Mouse (Mus musculus) embryo, embryonic 11 days (tissue): ENCODE data around the gene Armc9.

Experiments used
- DNase-seq: peaks from one replicate; pipeline ENCODE4 v3.0.0-alpha.2; 2015

Armc9 gene

DNA sequence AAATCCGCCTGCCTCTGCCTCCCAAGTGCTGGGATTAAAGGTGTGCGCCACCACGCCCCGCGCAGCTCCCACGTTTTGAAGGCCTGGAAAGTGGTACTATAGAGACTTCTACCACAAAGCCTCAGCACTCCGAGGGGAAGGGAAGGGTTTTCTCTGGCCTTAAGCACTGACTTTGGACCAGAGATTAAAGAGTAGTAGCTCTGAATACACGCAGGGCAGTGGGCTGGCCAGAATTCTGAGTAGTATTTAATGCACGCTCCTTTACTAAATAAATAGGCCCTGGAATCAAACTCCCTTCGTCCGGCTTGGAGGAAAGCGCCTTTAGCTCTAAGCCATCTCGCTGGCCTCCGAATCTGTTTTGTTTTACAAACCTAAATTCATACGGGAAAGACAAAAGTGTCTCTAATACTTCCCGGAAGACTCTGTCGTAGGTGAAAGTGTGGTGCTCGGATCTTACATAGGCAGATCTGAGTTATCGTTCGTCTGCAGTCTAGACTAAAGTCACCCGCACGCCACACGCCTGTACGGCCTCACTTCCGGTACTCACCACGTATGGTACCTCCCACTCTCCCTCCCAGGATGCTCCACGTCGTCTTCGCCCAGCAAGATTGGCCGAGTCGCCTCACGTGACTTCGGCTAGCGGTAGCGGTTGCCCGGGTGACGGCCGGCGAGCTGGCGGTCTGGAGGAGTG is at the start of gene Armc9:
TSS of gene Armc9 (plus strand) at position 648 of the 691 bp plus-strand sequence.
- peak; percentile 98 for DNase-seq

DNA sequence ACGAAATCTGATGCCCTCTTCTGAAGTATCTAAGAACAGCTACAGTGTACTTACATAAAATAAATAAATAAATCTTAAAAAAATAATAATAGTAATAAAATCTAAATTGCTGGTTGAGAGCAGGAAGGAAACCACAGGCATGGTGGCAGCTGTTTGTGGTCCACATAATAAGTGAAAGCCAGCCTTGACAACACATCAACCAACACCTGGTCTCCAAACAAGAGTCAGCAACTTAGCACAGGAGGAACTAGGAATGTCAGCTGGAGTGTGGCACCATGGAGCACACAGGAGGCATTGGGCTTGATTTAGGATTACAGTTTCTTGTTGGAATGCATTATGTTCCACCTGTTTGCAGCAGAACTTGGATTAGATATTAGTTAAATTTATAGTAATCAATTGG is 49.5 kb upstream of the Armc9 start:
- DNase-seq, result no peak

DNA sequence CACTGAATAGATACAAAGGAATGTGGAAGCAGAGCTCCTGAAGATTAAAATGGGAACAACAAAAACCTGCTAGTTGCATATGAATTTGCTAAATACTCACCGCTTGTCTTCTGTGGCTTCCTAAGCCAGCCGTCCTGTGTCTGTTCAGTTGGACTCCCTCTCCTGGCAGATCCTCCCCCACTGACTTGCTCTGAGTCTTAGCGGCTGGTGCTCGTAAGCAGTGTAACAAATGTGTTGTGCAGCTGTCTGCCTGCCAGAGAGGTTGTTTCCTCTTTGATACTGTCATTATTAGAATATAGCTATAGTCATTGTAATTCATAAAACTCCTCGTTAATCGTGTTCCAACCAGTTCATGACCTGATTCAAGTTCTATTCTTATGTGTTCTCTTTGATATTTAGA is 42.8 kb upstream of the Armc9 start, which contains the start of gene Htr2b:
TSS of gene Htr2b (minus strand) at position 192 of the 400 bp plus-strand sequence.
- DNase-seq, result peak; percentile 10

DNA sequence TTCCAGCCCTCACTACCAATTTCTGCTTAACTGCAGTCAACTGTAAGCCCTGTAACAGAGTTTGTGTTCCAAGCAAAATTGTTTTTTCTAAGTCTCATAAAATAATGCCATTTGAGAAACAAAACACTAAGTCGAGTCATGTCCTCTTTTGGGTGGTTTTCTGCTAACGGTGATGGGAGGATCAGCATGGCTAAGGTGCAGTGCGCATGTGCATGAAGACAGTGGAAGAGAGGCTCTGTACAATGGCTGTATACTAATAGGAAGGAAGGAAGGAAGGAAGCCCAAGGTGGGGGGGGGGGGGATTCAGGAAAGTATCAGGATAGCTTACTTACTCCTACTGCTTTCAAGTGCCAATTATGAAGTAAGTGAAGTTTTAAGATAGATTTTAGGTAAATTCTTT is 40.4 kb upstream of the Armc9 start:
- no peak for DNase-seq

DNA sequence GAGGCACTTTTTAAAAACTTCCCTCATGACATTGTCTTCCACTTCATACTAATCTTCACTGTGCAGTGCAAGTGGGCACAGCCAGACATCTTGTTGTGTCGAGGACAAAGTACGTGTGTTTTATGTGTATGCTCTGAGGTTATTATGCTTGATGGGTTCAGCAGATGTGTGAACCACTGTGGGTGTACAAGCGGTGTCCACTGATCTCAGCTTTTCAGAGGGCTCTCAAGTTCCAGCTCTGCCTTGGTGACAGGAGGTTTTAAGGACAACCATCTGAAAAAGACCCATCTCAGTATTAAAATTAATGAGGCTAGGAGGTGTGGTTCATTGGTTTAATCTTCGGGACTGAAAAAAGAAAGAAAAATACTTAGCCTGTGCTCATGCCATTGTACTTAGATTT is 35.0 kb upstream of the Armc9 start:
- no peak for DNase-seq

DNA sequence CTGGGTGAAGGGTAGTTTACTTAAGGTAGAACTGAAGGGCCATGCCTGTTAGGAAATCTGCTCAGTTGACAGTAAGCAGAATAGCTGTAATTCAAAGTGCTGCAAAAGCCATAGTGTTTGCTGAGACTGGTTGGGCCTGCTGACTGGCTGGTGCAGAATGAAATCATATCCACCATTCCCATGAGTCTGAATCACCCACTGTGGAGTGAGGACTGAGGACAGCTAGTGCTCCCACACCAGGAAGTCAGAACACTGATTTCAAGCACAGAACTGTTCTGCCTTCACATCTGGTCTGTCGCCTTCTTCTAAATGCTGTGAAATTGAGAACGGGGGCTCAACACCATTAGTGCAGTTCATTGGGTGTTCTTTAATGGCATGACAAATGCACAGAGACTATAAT is 28.5 kb upstream of the Armc9 start:
- no peak for DNase-seq

DNA sequence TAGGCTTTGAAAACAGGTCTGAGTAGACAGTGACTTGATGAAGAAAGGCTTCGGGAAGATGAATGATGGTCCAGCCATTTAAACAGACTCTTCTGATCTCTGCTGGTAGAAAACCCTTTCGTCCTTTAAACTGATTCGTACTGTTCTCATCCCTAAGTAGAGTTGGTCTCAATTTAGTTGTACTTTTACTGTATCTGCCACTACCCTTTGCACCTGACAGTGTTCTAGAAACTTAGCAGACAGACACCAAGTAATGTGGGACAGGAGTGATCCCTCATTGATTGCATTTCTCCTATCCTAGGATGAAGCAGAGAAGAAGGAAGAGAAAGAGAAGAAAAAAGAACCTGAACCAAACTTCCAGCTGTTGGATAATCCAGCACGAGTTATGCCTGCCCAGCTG is 21.2 kb upstream of the Armc9 start, which contains the start of gene Gm21972:
TSS of gene Gm21972 (plus strand) at position 301 of the 400 bp plus-strand sequence.
- DNase-seq, result no peak

DNA sequence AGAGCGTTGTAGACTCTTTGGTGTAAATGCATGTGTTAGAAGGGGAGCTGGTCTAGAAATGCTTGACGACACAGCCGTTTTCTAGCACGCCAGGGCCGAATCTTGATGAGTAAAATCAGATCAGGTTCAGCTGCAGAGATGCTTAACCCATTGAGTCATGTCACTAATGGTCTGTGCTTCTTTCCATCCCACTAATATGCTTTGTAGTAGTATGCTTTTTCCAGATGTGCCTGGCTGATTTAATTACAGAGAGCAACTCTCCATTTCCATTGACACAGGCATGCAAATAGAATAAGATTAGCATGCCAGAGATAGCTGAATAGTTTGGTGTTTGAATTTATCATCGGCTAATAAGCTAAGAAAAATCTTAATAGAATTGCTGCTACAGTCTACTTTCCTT is 19.3 kb upstream of the Armc9 start:
- DNase-seq, result no peak

DNA sequence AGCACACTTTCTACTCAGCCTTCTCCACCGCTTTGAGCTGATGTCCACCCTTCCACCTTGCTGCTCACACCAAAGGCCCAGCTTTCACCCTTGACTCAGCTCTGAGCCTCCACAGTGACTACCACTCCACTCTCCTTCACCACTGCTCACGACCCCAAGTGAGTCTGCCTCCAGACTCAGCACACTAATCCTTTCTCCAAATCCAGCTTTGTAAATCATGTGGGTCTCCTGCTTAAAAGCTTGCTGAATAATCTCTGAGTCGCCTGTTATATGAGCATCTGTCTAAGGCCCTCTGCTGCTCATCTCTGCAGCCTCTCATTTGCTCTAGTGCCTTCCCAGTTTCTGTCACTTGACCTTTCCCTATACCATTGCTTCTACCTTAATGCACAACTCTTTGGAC is 13.5 kb upstream of the Armc9 start:
- DNase-seq, result no peak

DNA sequence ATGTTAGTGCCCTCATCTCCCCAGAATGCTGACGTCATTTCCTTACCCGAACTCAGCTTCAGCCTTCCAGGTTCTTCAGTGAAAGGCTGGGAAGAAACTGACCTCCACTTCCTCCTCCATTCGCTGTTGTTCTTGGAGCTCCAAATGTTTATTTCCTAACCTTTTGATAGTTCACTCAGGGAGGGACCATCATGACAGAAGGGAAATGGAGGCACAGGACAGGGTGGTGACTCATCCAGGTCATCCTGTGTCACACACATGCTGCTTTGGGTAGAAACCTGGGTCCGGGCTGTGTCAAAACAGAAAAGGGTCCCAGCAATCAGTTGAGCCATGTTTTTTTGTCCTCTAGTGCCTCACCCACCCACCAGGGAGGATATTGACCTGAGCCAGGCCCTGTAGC is 11.4 kb upstream of the Armc9 start:
- DNase-seq, result no peak

DNA sequence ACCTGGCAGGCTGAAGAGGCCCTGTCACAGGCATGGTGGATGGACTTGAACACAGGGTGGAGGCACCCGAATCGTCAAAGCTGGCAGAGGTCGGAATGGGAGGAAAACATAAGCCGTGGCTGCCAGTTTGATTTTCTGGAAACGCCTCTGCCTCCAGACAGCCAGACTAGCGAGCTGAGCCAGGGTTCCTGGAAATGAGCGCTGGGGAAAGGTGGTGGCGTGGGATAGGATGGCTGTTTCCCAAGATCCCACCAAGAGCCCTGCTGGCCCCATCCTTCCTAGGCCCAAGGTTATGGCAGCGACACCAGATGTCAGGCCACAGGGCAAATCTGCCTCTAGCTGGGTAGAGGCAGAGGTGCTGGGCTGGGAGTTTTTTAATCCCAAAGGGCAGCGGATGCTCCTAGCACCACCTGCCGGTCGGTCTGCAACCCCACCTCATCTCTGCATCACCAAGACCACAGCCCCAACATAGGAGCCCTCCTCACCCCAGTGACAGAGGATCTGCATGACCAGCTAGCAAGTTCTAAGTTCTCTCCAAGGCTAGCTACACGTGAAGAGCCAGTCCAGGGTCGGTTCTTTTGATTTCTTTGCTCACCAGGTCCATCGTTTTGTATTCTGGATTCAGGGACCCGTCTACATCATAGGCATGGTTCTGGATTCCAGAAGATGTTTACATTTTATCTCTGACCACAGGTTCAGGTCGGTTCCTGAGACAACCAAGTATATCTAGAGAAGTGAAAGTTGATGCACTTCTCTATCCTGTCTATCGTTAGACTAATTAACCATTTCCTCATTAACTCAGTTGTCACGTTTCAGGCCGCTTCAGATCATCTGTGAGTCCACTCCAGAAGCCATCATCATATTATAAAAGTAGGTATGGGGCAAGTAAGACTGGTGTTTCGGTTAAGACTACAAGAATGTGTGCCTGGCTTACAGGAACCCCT is 10.3 kb upstream of the Armc9 start:
- no peak for DNase-seq

DNA sequence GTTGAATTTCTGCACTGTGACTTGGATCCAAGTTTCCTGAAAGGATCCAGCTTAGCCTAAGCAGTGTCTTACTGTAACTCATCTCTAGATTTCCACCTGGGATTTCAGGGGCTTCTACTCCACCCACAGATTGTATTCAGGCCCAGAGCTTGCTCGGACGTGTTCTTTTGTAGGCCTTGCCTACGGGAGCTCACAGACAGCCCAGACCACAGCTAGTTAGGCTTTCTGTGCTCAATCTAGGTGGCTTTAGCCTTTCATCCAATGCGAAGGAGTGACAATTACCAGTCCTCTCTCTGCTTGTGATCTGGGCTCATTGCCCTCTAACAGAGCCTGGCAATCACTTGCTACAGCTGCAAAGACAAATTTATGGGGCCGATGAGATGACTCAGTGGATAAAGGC is 8.3 kb upstream of the Armc9 start:
- no peak for DNase-seq

DNA sequence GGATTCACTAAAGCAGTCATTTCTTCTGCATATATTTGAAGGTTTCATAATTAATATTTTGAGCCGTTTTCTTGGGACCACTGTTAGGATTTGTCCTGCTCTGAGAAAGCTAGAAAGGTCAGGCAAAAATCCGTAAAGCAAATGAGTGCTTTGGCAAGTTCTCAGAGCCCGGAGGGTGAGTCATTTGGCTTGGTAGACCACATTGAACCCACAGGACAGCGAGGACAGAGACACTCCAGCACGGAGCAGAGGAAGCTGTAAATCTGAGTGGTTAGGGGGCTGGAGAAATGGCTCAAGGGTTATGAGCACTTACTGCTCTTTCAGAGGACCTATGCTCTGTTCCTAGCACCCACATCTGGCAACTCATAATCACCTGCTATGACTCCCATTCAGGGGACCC is 7.0 kb upstream of the Armc9 start:
- no peak for DNase-seq

DNA sequence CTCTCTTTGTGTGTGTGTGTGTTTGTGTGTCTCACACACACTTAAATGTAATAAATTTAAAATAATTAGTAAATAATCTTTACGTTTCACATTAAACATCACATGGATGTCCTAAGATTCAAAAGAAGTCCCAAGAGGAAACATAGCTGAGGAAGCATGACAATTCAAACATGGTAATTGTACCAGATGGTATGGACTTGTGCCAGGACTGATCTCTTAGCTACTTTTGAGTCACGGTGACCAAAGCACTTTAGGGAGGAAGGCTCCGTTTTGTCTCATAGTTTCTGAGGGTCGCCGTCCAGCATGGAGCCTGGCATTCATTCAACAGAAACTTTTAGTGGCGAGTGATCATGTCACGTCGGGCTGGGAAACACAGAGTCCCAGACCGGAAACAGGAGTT is 6.4 kb upstream of the Armc9 start:
- DNase-seq, result no peak

DNA sequence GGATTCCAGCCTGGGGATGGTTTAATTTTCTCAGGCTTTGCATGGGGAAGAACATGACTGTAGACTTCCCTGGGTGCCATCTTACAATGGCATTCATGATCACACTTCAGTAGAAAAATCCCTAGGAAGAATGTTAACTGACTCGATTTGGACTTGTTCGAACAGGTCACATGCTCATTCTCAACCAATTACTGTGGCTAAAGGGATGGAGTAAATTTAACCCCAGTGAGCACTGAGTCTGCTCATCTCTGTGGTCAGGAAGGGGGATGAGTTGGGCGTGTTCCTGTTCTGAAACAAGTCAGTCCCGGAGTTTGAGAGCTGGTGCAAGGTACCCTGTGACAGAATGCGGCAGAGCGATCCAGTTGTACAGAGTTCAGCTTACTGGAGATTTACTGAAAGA is 3.7 kb upstream of the Armc9 start:
- DNase-seq, result no peak

DNA sequence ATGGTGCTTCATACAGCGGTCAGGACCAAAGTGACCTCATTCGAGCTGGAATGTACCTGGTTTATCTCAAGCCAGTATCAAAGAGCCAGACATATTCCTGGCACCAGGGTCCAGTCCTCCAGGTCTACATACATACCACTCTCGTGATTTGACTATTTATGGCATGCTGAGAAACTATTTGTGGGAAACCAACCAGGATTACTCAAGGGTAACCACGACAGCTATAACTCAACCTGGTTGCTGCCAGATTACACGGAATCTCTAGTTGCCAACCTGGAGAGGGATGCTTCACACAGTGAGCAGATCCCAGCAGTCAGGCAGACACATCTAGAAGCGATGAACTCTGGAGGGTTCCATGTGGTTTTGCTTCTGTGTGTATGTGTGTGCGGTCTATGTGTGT is 3.2 kb upstream of the Armc9 start:
- DNase-seq, result no peak

DNA sequence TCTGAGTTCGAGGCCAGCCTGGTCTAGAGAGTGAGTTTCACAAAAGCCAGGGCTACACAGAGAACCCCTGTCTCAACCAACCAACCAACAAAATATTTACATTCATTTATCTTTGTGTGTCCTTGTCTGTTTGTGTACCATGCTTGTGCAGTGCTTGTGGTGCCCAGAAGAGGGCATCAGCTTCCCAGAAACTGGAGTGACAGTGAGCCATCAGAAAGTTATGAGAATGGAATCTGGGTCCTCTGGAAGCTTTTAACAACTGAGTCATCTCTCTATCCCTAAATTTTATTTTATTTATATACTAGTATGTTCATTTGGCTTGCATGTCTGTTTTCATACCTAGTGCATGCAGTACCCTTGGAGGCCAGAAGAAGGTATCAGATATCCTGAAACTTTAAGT is 2.0 kb upstream of the Armc9 start:
- no peak for DNase-seq

DNA sequence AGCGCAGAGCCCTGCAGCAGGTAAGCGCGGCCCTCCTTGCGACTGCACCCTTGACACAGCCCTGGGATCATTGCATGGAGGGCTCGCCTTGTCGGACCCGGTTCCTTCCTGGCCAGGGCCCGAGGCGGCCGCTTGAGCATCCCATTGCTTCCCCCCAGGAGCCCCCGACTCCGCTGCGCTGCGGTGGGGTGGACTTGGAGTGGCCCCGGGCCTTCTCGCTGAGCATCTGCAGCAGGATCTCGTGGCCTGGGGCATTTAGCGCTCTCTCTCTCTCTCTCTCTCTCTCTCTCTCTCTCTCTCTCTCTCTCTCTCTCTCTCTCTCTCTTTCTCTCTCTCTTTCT is 214 bp downstream of the Armc9 start:
- no peak for DNase-seq

DNA sequence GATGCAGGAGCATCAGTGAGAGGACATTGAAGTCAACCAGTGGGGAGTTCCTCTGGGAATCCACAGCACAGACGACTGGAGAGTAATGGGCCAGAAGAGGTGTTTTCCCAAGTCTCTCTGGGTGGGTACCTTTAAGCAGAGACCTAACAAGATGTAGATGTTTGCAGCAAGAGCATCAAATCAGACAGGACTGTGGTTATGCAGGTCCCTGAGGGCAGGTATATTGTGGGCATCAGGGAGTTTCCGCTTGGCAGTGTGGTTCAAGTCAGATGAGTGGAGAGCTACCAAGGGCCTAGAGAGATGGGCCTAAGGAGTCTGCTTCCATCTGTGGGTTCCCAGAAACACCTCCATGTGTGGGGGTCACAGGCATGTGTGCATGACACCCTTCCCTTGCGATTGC is 1.5 kb downstream of the Armc9 start:
- DNase-seq, result no peak

DNA sequence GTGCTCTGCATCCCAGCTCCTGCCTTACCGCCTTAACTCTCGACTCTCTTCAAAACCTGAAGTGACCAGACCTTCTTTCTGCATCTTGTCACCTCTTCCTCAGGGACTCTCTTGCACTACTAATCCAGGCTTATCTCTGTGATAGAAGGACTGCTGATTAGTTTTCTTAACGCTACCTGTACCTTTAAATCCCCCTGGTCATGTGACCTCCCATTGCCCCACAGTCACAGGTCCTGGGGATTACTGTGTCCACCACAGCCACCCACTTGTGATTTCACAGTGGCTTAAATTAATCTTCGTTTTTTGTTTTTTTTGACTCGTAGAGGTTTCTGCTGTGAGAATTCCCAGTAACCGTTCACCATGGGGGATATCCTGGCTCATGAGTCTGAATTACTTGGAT is 2.0 kb downstream of the Armc9 start:
- DNase-seq, result no peak

DNA sequence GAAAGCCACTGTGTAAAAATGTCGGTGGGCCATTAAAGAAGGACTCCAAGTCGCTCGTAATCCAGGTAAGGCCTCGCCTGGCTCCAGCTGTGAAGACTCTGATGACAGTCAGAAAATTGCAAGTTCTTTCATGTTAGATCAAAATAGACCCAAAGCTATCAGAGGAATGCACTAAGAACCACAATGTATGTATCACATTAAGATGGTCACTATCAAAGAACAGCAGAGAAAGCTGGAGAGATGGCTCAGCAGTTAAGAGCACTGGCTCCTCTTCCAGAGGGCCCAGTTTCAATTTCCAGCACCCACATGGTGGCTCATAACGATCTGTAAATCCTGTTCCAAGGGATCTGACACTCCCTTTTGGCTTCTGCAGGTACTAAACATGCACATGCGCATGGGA is 5.5 kb downstream of the Armc9 start:
- DNase-seq, result no peak

DNA sequence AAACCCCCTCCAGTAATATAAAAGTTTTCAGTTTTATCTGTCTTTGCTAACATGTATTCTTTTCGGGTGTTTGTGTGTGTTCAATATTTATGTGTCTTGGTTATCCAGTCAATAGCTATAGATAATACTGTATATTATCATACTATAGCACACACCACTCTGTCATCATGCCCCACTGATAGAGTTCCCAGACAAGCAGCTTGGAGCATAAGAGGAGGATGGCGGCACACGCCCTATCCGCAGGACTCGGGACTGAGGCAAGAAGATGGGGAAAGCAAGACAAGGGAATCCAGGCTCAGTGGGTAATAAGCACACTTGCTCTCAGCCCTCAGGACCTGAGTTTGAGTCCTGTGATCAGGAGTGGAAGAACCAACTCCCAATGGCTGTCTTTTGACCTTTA is 5.9 kb downstream of the Armc9 start:
- DNase-seq, result no peak

DNA sequence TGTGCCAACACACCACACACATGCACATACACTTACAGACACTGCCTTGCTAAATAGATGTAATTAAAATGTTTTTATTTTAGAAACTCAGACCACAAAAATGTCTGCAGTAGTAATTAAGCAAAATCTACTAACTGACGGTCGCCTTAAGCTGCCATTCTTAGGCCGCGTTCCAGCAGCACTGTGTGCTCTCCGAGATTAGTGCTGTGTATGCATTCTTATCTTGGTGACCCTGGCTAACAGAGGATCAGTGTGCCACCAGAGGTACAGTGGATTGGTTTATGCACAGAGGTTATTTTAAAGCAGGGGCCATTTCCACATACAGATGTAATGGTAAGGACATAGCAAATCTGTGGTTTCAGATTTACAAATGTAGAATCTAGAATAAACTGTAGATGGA is 6.5 kb downstream of the Armc9 start:
- DNase-seq, result no peak

DNA sequence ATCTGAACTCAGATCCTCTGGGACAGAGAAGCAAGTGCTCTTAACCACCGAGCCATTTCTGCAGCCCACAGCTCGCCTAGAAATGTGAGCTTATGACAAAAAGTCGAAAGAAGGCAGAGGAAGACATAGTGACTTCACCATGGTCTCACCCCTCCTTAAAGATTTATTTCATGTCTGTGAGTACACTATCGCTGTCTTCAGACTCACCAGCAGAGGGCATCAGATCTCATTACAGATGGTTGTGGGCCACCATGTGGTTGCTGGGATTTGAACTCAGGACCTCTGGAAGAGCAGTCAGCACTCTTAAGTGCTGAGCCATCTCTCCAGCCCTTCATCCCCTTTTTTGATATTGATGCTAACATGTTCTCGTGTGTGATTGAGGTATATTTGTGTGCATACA is 20.0 kb downstream of the Armc9 start:
- DNase-seq, result no peak
